Mouse (Mus musculus) myocyte (in vitro differentiated cells): ENCODE data around the gene Faim2.

Source experiments
- MAX ChIP-seq: IDR thresholded peaks from one replicate; pipeline ENCODE4 v1.6.1; 2011; ENCODE audit warnings: low read depth, mild to moderate bottlenecking, control low read depth
- MYOG ChIP-seq, 3 experiments: IDR thresholded peaks; one replicate each; pipeline ENCODE4 v1.6.1; 2011; ENCODE audit warnings: control low read depth in 2 of 3, low read depth in 2 of 3, mild to moderate bottlenecking in 2 of 3; ENCODE audit not compliant: insufficient read length in 2 of 3, control insufficient read depth in 1 of 3, insufficient read depth in 1 of 3
- POLR2A ChIP-seq: IDR thresholded peaks from one replicate; pipeline ENCODE4 v1.6.1; 2011; ENCODE audit warnings: low read depth, mild to moderate bottlenecking, control low read depth, moderate library complexity; ENCODE audit not compliant: insufficient read length
- POLR2AphosphoS2 ChIP-seq: IDR thresholded peaks from one replicate; pipeline ENCODE4 v1.6.1; 2011; ENCODE audit warnings: low read depth, control low read depth; ENCODE audit not compliant: insufficient read length
- REST ChIP-seq: IDR thresholded peaks from one replicate; pipeline ENCODE4 v1.6.1; 2011; ENCODE audit warnings: mild to moderate bottlenecking, control low read depth, moderate library complexity; ENCODE audit not compliant: insufficient read depth, insufficient read length
- TCF12 ChIP-seq: IDR thresholded peaks from one replicate; pipeline ENCODE4 v1.6.1; 2011; ENCODE audit warnings: mild to moderate bottlenecking, control low read depth; ENCODE audit not compliant: poor library complexity, insufficient read depth, severe bottlenecking

DNA sequence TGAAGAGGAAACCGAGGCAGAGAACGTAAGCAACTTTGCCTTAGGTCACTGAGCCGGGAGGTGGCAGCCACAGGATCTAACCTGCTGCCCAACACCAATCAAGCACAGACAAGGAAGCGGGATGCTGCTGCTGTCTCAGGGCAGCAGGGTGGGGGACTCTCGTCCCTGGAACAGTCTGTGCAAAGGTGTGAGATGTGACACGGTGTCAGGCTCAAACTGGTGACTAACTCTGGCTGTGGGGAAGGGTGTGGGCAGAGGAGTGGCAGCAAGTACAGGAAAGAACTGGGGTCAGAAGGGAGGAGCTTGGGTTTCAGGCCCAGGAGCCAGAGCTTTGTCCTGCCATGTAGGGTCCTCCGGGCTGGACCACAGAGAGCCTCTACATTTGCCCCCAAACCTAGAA lies 16.1 kb upstream of the Faim2 start:
- TF ChIP-seq POLR2A (no peak), TCF12 (no peak), MAX (no peak), MYOG (IDR thresholded peaks at IDR 0.05; ENCODE audit: control insufficient read depth in 1 of 3, insufficient read depth in 1 of 3, insufficient read length in 2 of 3, low read depth in 2 of 3) (no peak), REST (no peak), POLR2AphosphoS2 (no peak)
